Mouse (Mus musculus): Measurements from ENCODE around the gene Wsb1.

The Wsb1 gene

GRCm38 (mm10) chr11:79218061-79218460 lies 36.4 kb downstream of the Wsb1 start:
- in situ Hi-C loops (cut with MboI) = no loop called here

DNA sequence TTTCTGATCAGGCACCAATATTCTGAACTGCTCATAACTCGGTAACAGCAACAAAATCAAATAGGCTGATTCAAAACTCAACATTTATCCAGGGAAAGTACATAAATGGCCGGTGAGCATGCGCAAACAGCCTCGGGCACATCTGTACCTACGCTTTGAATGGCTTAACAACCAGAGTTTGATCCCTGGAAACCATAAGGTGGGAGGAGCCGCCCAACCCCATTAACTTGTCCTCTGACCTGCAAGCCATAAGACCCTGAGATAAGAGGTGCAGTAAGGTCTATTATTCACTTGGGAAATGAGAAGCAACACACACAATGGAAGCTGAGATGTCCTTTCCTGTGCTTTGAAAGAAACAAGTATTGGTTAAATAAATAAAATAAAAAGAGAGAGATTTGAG lies 37.3 kb downstream of the Wsb1 start:
- in situ Hi-C loops (cut with MboI) = no loop called here

GRCm38 (mm10) chr11:79215539-79215938 lies 38.9 kb downstream of the Wsb1 start:
- in situ Hi-C loops (cut with MboI) = no loop called here

GRCm38 (mm10) chr11:79214015-79214418 lies 40.5 kb downstream of the Wsb1 start:
- in situ Hi-C loops (cut with MboI) = loop anchor here (5.0 kb wide), 2 partner anchors 72 to 182 kb away; no protein-coding TSS in a partner anchor

DNA sequence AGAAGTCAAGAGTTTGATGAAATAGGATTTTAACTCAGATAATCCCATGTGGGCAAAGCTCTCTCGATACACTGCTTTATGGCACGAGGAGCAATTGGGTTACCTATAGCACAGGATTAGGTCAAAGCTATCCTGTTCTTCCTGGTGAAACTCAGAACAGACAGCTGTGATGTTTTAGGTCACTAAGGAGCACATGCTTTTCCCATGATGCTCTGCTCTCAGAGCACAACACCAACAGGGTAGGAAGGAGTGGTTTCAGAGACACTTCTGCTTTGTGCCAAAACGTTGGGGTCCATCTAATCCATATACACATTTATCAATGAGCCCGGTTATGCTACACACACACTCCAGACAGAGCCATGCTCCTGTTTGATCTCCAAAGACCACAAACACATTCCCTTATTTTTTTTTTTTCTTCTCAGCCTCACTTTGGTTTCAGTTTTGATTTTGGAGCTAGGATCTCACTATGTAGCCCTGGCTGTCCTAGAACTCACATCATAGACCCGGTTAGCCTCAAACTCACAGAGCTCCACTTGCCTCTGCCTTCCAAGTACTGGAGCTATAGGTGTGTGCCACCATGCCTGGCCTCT lies 44.5 kb downstream of the Wsb1 start:
- in situ Hi-C loops (cut with MboI) = loop anchor here (5.0 kb wide), 2 partner anchors 68 to 178 kb away; no protein-coding TSS in a partner anchor

GRCm38 (mm10) chr11:79209113-79209512 lies 45.4 kb downstream of the Wsb1 start:
- in situ Hi-C loops (cut with MboI) = no loop called here

DNA sequence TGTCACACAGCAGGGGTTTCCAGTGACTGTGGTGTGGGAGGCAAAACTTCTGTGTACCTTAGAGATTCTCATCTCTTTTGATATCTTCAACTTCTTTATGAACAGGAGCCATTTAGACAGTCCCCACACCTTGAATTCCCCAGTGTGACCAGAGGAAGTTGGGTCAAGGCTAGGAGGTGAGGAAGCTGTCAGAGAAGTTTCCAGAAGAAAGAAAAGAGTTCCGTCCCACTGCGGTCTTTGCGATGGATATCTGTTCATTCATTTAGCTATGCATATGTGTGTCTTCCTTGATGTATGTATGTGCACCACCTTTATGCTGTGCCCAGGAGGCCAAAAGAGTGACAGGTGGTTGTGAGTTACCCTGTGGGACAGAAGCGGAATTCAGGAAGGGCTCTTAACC lies 46.0 kb downstream of the Wsb1 start:
- in situ Hi-C loops (cut with MboI) = no loop called here

GRCm38 (mm10) chr11:79207691-79208090 lies 46.8 kb downstream of the Wsb1 start:
- in situ Hi-C loops (cut with MboI) = no loop called here

GRCm38 (mm10) chr11:79204444-79204843 lies 50.0 kb downstream of the Wsb1 start:
- in situ Hi-C loops (cut with MboI) = no loop called here

GRCm38 (mm10) chr11:79200502-79200901 lies 54.0 kb downstream of the Wsb1 start:
- in situ Hi-C loops (cut with MboI) = no loop called here

DNA sequence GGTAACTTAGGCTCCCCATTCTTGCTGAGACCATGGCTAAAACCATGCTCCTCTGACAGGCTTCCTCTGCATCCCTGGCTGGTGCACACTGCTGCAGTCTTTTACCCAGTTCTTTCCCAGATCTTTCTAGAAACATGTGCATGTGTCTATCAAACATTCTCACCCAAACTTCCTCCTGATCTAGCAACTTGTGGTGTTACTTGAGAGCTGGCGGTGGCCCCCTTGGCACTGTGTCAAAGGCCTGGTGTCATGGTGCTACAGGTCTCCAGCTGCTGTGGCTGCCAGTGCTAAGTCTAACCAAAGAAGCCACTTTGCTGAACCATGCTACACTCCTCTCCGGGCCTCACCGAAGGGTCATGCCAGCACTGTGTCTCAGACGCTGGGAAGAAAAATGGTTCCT lies 55.9 kb downstream of the Wsb1 start:
- in situ Hi-C loops (cut with MboI) = no loop called here

DNA sequence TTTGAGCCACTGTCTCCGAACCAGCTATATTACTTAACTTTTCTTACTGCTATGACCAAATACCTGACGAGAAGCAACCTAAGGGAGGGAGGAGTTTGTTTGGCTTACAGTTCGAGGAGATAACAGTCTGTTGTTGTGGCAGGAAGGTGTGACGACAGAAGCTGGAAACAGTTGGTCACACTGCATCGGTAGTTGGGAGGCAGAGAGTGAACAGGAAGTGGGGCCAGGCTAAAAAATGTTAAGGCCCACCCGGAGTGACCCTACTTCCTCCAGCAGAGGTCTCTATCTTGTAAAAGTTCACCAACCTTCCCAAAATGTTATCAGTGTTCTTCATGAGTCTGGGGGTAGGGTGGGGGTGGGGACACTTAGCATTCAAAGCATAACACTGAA lies 56.6 kb downstream of the Wsb1 start:
- in situ Hi-C loops (cut with MboI) = no loop called here

DNA sequence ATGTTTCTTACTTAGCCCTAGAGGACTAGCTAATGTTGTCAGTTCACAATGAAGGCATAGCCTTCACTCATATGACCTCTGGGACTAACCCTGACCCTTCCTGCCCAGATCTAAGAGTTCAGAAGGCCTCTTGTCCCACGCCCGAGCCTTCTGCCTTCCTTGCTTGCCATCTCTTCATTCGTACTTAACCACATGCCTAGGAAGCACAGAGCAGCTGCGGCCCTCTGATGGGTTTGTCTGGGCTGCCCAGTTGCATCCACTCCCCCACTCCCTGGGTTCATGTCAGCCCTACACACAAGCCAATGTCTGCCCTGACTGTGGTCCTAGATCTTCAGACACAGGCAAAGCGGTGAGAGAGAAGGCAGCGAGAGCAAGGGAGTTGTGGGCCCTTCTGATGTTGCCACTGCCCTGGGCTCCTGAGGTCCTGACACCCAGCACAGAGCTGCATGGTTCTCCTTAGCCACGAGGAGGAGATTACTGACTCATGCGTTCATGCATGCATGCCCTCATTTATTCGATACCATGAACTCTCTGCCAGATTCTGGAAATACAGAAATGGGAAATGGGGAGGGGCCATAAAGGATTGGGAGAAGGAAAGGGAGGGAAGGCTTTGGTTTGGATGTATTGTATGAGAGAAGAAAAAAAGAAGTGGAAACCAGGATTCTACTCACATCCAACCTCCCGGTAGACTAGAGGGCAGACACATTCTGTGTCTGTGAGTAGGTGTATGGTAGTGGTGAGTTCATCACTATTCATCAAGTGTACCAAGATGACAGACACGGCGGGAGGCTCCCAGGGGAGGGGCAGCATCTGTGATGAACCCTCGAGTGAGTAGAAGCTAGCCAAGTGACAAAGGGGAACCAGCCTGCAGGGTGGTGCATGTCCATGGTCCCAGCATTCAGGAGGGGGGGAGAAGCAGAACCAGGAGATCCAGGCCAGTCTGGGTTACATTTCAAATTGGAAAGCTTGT lies 57.3 kb downstream of the Wsb1 start:
- in situ Hi-C loops (cut with MboI) = no loop called here

GRCm38 (mm10) chr11:79196196-79196869 lies 58.1 kb downstream of the Wsb1 start:
- in situ Hi-C loops (cut with MboI) = no loop called here

GRCm38 (mm10) chr11:79192176-79192575 lies 62.3 kb downstream of the Wsb1 start:
- in situ Hi-C loops (cut with MboI) = no loop called here

GRCm38 (mm10) chr11:79191214-79191613 lies 63.3 kb downstream of the Wsb1 start:
- in situ Hi-C loops (cut with MboI) = no loop called here

DNA sequence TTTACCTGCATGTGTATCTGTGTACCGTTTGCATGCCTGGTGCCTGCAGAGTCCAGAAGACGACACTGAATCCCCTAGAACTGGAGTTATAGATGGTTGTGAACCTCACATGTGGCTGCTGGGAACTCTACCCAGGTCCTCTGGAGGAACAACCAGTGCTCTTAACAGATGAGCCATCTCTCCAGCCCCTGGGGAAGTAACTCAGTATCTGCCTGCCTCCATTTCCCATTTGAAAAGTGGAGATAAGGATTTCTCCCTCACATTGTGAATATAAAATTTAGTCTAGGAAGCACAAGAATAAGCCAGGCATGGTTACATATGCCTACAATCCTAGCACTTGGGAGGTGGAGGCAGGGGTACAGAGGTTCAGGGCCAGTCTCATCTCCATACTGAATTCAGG lies 64.2 kb downstream of the Wsb1 start:
- in situ Hi-C loops (cut with MboI) = no loop called here
